Mouse (Mus musculus): ENCODE results near the gene Morn3.

DNA sequence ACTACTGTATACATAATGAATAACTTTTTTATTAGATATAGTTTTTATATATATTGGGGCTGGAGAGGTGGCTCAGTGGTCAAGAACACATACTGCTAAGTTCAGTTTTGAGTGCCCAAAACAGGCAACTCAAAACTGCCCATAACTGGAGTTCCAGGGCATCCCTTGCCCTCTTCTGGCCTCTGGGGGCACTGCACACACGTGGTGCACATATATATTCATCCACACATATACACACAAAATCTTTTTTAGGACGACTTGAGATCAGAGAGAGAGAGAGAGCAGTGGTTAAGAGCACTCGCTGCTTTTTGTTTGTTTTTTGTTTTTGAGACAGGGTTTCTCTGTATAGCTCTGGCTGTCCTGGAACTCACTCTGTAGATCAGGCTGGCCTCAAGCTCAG is 15.5 kb downstream of the Morn3 start:
- TF ChIP-seq CTCF (IDR thresholded peaks at IDR 0.05; ENCODE audit: borderline replicate concordance, insufficient read depth, low read depth, low read length) = no peak
- TF ChIP-seq POLR2A (IDR thresholded peaks at IDR 0.05; ENCODE audit: borderline replicate concordance, insufficient read depth, low read length) = no peak

Data from cerebellum, adult 2 months (tissue).